Mouse (Mus musculus) limb, embryonic 10.5 days (tissue): ENCODE measurements around the gene Alg13. TPM values are rescaled to one million over a fixed set of nuclear protein-coding genes. Genes with fewer than 3 reads are reported as not detected.

Experiments
- DNase-seq: peaks from one replicate; pipeline ENCODE4 v3.0.0-alpha.2; 2017; ENCODE audit warnings: low spot score
- H3K27ac ChIP-seq: fragments of 300-500 bp; sonication (generic); 2 replicates; pipeline ENCODE4 v1.5.1; 2016; ENCODE audit warnings: mild to moderate bottlenecking
- H3K27me3 ChIP-seq: fragments of 300-500 bp; sonication (generic); 2 replicates; pipeline ENCODE4 v1.6.1; 2016; ENCODE audit warnings: low read depth, mild to moderate bottlenecking; ENCODE audit not compliant: poor library complexity, severe bottlenecking
- H3K36me3 ChIP-seq: fragments of 300-500 bp; sonication (generic); 2 replicates; pipeline ENCODE4 v1.6.1; 2016; ENCODE audit warnings: mild to moderate bottlenecking, moderate library complexity
- H3K4me1 ChIP-seq: fragments of 300-500 bp; sonication (generic); 2 replicates; pipeline ENCODE4 v1.6.1; 2016
- H3K4me3 ChIP-seq: fragments of 300-500 bp; sonication (generic); 2 replicates; pipeline ENCODE4 v1.5.1; 2016; ENCODE audit warnings: mild to moderate bottlenecking, moderate library complexity
- H3K9me3 ChIP-seq: fragments of 300-500 bp; sonication (generic); replicated peaks from 2 replicates; pipeline ENCODE4 v1.6.1; 2016; ENCODE audit warnings: mild to moderate bottlenecking
- WGBS: fragments of 180-500 bp; shearing (Covaris S2); methylation state at CpG from one replicate; pipeline ENCODE4 v1.1.7; 2016; 5-methylcytosine and 5-hydroxymethylcytosine counted together
- microRNA-seq: library from miRNA; unstranded; fragments of <30 nt; microRNA quantifications from one replicate; pipeline ENCODE4, GENCODE M21; 2017
- polyA plus RNA-seq: library from polyadenylated mRNA; unstranded; fragments of >200 nt; fragmentation: Nextera tagmentation; extraction: Ambion mirVana; gene quantifications from 2 replicates; pipeline ENCODE4 v1.2.1, GENCODE M21; 2016

Gene Alg13
- polyA plus RNA-seq, 1 experiment from 2014 or later, result 31.3 TPM

DNA sequence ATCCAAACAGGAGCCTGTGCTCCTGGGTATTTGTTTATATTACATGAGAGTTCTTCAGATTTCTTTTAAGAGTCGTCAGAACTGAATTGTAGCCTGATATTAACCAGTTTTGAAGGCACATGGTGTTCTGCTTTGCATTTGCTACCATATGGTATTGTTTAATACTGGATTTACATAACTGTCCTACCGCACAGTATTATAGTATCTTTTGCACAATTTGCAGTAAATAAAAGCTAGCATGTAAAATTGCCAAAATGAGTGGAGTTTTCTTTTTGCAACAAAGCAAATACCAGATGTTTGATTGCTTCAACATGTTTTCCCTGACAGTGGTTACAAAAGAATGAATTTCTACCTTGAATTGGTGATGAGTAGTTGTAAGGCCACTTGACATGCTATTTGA, 56.6 kb downstream of the Alg13 start:
- DNase-seq, result no peak
- Histone ChIP-seq H3K36me3 (peaks cover 27% of the 10 kb centered on the region), H3K27ac (no peak overlapping the region), H3K4me3 (no peak overlapping the region), H3K9me3 (no peaks in the 10 kb centered on the region), H3K4me1 (no peaks in the 10 kb centered on the region), H3K27me3 (peaks cover 6% of the 10 kb centered on the region; the same call in 1 of the 2 replicates)
- 71% methylated on average over 2 of the region's 2 CpGs for WGBS

DNA sequence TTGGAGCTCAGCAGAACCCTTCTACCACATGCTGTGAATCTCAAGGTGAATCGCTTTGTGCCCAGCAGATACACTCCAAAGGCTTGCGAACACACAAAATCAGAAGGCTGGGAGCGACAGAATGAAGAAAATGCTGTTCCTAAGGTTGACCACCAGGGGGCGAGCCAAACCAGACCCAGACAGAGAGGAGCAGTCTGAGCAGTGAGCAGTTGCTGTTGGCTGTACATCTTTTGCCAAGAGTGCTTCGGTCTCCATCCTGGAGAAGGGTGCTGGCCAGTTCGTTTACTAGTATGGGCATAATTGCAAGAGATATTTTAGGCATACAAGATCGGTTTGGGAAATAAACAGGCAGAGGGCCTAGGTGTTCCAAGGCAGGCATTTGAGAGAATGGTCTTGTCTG, 85.9 kb downstream of the Alg13 start:
- Histone ChIP-seq H3K4me3 (no peak overlapping the region), H3K27ac (no peak overlapping the region), H3K27me3 (peaks cover 36% of the 10 kb centered on the region; the same call in 1 of the 2 replicates), H3K36me3 (no peaks in the 10 kb centered on the region), H3K4me1 (no peaks in the 10 kb centered on the region), H3K9me3 (no peaks in the 10 kb centered on the region)
- 40% methylated on average over 7 of the region's 7 CpGs for WGBS
- peak; percentile 57 for DNase-seq

DNA sequence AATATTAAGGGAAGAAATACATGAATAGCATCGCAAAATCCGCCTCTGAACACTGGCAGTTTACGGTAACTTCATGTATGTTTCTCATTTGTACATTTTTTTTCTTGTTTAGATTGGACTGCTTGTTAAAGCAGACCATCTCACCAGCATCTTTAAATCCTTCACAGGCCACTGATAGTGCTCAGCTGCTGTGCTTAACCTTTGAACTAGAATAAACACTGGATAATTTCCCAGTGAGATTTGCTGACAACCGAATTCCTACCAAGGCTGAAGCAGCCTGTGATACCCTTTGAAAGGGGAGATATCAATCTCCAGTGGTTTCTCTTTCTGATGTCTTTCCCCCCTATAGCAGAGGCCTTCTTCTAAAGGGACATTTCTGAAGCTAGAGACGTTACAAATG, 90.4 kb downstream of the Alg13 start:
- no peak overlapping the region for H3K27ac ChIP-seq
- peaks cover 25% of the 10 kb centered on the region; the same call in 1 of the 2 replicates for H3K27me3 ChIP-seq
- H3K4me1 ChIP-seq, result no peaks in the 10 kb centered on the region
- H3K36me3 ChIP-seq, result no peaks in the 10 kb centered on the region
- H3K4me3 ChIP-seq, result no peak overlapping the region
- 68% methylated on average over 5 of the region's 5 CpGs for WGBS
- H3K9me3 ChIP-seq, result no peaks in the 10 kb centered on the region
- DNase-seq, result no peak

DNA sequence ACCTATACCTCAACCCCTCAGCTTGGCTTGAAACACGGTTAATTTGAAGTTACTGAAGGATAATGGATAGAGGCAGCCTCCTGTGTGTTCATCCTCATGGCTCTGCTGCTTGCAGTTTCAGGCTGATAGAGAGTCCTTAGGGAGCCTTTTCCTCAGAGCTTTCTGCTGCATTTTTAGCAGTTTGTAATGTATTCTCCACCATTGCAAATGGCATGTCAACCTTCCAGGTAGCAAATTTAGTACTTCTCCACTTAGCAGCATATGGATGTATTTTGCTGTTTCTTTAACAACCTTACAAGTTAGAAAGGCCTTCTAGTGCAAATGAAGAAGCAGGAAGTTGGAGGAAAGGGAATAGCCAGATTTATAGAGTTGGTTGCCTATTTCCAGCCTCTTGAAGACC, 102.7 kb downstream of the Alg13 start:
- no peak for DNase-seq
- WGBS, result 71% methylated on average over 1 of the region's 1 CpGs
- Histone ChIP-seq H3K36me3 (no peaks in the 10 kb centered on the region), H3K4me3 (no peak overlapping the region), H3K9me3 (no peaks in the 10 kb centered on the region), H3K4me1 (no peaks in the 10 kb centered on the region), H3K27me3 (peaks cover 39% of the 10 kb centered on the region), H3K27ac (no peak overlapping the region)

DNA sequence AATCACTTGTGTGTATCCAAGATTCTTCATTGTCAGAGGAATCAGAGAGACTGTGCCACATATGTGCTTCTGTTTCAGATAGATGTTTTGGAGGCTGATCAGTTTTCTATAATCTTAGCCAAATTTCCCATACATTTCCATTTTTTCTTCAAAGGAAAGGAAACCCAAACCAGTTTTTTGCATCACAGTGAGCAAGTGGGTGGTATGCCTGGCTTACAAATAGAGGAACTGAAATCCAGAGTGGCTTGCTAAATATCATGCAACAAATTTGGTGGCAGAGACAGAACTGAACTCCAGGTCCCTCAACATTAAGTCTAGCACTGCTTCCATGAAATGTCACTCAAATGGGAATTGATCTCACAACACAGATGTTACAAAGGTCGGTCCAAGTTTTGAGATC, 103.5 kb downstream of the Alg13 start:
- no peaks in the 10 kb centered on the region for H3K4me1 ChIP-seq
- DNase-seq, result no peak
- H3K4me3 ChIP-seq, result no peak overlapping the region
- 97% methylated on average over 1 of the region's 1 CpGs for WGBS
- no peaks in the 10 kb centered on the region for H3K9me3 ChIP-seq
- no peak overlapping the region for H3K27ac ChIP-seq
- no peaks in the 10 kb centered on the region for H3K36me3 ChIP-seq
- peaks cover 39% of the 10 kb centered on the region for H3K27me3 ChIP-seq

DNA sequence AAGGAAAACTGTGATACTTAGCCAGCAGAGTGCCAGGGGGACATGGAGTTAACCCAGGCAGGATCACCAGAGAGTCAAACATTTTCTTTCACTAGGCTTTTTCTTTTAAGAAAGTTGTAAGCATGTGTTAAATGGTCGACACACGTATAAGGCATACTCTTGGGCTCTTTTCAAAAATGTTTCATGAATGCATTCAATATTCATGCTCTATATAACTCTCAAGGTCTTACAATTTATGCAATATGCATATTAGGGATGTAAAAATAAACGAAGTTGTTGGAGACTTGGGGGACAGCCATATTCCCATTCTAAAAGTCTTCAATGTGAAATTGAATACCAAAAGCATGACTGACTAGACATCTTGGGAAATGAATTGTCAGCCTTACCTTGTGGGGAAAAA, 106.2 kb downstream of the Alg13 start:
- Histone ChIP-seq H3K9me3 (no peaks in the 10 kb centered on the region), H3K27ac (no peak overlapping the region), H3K4me3 (no peak overlapping the region), H3K27me3 (peaks cover 41% of the 10 kb centered on the region), H3K36me3 (no peaks in the 10 kb centered on the region), H3K4me1 (no peaks in the 10 kb centered on the region)
- 91% methylated on average over 3 of the region's 3 CpGs for WGBS
- no peak for DNase-seq

Small RNAs within 50 kb of the gene (microRNA-seq; reads per million reads assigned to microRNA genes)
- not detected for gene Mir680-2

Other genes starting within 250 kb of the Alg13 start
- gene A730046J19Rik, start 164.1 kb upstream of the Alg13 start, polyA plus RNA-seq, result not detected in 2 replicates
- not detected in 2 replicates for gene Trpc5os, start 138.8 kb downstream of the Alg13 start, polyA plus RNA-seq